Comparison of ENCODE assay signal across 11 mouse cellular contexts in genomic region chr6:91543056-91543455, GRCm38 (mm10).
"Had no signal": no experiment of that assay in that cellular context is flagged by ENCODE, and none has a peak within 500 bp of the region (broad histone marks: within the 10 kb centered on the region; RNA-seq: fewer than 3 reads in every experiment).

No protein-coding gene starts in this region.

- DNase-seq: kidney, postnatal 14 days; left cerebral cortex, postnatal 4 days; lung, adult 2 months; lung, postnatal 36 days; right cerebral cortex, postnatal 14 days; thymus, adult 2 months; thymus, postnatal 36 days had no signal

- H3K27me3 ChIP-seq: stomach, embryonic 15.5 days had no signal

- H3K27ac ChIP-seq: liver, embryonic 15.5 days; stomach, embryonic 15.5 days had no signal

- H3K9ac ChIP-seq: liver, embryonic 15.5 days; stomach, embryonic 15.5 days had no signal

- H3K4me2 ChIP-seq: liver, embryonic 11.5 days; liver, embryonic 15.5 days; stomach, embryonic 15.5 days had no signal

- H3K36me3 ChIP-seq: liver, embryonic 15.5 days; stomach, embryonic 15.5 days had no signal

- ATAC-seq: lung, postnatal 0 days had no signal

- H3K4me1 ChIP-seq: liver, embryonic 15.5 days; stomach, embryonic 15.5 days had no signal

- H3K4me3 ChIP-seq: liver, embryonic 15.5 days; stomach, embryonic 15.5 days had no signal

- H3K9me3 ChIP-seq: liver, embryonic 15.5 days; stomach, embryonic 15.5 days had no signal
